Mouse (Mus musculus) brain, embryonic 14.5 days (tissue): ENCODE measurements at regions not wholly inside any gene's neighbourhood (a gene's known extent, or its start where the extent isn't known, plus 50 kb on each side); places are given as distances from the start of the nearest gene placed in this dataset.

Experiments used
- CTCF ChIP-seq: fragments of 200-500 bp; IDR thresholded peaks from 2 replicates; pipeline ENCODE4 v1.5.1; 2012; ENCODE audit warnings: inconsistent platforms, mild to moderate bottlenecking, moderate library complexity, borderline replicate concordance; ENCODE audit not compliant: insufficient read depth, insufficient read length; ENCODE audit errors: extremely low read depth
- POLR2A ChIP-seq: fragments of 200-500 bp; IDR thresholded peaks from 2 replicates; pipeline ENCODE4 v1.6.1; 2012; ENCODE audit warnings: mild to moderate bottlenecking, inconsistent platforms, borderline replicate concordance; ENCODE audit not compliant: poor library complexity, insufficient read depth, insufficient read length, severe bottlenecking; ENCODE audit errors: extremely low read depth

- TF ChIP-seq POLR2A (no peak), CTCF (no peak)
Observed at GRCm38 (mm10) chr12:77025431-77025879, 63.5 kb upstream of the Max start.
